Mouse (Mus musculus): ENCODE measurements around the gene Ptpn3.

DNA sequence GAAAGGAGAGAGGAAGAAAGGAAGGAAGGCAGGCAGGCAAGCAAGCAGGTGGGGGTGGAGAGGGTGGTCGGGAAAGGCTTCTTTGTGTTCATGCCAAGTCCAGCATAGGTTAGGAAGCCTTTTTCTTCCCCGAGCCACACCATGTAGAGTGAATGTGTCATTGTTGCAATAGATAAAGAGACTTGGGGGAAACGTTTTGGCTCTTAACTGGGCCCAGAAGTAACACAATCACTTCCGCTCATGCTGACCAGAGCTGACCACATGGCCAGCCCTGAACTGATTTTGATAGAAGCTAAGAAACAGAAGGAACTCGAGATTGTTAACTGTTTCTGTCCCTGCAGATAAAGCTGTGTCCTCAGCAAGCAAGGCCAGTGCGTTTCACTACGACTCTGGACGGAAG is 128.8 kb downstream of the Ptpn3 start:
- TF ChIP-seq CTCF (IDR thresholded peaks at IDR 0.05; ENCODE audit: control insufficient read depth, insufficient read depth, low read length) (no peak), POLR2A (IDR thresholded peaks at IDR 0.05; ENCODE audit: borderline replicate concordance, control insufficient read depth, low read depth, low read length) (no peak)
